Mouse (Mus musculus) ES-CJ7 (cell line): Measurements from ENCODE around the gene Aak1.

Experiments used
- DNase-seq: peaks from one replicate; pipeline ENCODE4 v3.0.0; 2011; ENCODE audit warnings: low read depth, low spot score

Aak1 gene

DNA sequence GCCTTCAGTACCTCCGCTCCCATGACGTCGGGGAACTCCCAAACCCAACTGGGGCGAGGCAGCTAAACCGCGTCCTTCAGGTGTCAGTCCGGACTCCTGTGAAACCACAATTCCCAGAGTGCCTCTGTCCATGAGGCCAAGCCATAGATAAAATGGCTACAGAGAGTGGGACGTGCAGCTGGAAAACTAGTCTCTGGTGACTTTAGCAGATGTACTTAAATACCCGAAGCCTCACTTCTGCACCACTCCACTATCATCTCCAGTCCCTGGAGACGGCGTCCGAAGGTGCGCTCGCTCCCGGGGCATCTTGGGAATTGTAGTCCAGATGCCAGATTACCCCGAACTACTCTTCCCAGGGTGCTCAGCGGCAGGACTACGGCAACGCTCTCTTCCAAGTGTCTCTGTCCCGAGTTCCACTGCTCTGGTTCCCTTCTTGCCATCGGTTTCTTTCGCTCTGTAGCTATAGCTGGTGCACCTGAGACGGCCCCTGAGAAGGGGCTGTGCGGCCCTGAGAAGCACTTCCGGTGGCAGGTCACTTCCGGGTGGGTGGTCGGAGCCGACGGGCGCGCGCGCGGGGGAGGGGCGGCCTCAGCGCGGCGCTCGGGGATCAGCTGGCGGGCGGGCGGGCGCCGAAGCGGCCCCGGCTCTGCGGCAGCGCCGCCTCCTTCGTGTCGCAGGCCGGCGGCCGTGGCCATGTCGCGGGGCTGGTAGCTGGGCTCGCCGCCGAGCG, at the start of gene Aak1:
Aak1 (plus strand) TSS at position 603 of the 730 bp plus-strand sequence.
- DNase-seq, result peak; percentile 94

DNA sequence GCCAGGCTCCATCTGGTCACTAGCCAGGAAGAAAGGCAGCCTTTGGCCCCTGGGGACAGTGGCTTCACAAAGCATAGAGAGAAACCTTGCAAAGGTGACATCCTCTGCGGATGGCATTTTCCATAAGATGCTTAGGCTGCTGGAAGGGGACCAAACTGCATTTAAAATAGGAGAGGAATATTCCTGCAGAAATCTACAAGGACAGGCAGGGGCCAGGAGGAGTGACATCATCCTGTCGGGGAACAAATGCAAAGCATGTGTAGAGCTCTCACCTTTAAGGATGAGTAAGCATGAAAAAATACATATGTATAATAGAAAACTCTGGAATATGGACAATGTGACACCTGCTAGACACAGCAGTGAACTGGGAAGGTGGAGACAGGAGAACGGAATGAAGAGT, 48.9 kb upstream of the Aak1 start:
- DNase-seq, result no peak

DNA sequence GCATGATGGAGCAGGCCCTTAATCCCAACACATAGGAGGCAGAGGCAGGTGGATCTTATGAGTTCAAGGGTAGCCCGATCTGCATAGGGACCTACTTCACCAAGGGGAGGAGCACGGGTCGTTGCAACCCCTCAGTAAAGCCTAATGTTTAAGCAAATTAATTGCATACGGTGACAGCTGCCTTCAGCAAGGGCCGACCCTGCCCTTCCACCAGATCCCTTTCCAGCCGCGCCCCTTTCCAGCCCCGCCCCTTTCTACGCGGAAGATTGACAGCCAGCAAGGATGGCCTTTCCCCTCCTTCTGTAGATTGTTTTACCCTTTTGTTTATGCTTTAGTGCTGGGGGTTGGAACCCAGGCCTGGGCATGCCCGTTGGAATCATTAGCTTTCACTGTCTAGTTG, 47.9 kb upstream of the Aak1 start:
- DNase-seq, result peak; percentile 65

DNA sequence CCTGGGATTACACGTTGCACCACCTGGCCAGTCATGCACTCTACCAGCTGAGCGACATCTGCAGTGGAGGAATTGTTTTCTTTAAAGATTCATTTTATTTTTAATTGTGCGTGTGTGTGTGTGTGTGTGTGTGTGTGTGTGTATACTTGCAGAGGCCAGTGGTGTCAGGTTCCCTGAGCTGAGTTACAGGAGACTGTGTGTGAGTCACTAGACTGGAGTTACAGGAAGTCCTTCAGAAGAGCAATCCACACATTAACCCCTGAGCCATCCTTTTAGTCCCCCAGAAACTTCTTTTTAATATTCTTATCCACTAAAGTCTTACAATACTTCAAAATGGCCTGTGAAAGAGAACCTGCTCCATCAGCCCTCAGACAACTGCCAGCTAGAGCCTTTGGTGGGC, 44.7 kb upstream of the Aak1 start:
- no peak for DNase-seq

DNA sequence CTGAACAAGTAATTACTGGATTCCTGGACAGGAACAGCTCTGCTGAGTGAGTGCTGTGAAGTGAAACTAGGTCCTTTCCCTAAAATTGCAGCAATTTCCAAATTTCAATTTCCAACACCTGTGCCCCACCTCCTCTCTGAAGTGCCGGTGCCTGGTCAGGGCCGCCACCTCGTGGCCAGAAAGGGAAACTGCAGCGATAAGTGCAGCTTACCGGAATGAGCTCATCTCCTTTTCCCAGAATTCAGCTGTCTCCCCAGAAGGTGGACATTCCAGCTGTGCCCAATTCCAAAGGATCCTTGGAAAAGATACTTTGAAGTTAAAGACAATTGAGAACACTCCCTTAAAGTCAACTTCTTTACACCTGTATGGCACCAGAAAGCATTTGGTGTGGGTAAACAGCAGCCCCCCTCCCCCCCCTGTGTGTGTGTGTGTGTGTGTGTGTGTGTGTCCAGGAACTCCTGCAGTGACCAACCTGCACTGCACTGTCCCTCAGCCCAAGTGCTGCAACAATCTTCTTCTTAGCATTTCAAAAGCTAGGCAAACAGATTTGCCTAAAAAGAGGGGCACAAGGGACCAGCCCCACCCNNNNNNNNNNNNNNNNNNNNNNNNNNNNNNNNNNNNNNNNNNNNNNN, 42.7 kb upstream of the Aak1 start:
- peak; percentile 79 for DNase-seq

DNA sequence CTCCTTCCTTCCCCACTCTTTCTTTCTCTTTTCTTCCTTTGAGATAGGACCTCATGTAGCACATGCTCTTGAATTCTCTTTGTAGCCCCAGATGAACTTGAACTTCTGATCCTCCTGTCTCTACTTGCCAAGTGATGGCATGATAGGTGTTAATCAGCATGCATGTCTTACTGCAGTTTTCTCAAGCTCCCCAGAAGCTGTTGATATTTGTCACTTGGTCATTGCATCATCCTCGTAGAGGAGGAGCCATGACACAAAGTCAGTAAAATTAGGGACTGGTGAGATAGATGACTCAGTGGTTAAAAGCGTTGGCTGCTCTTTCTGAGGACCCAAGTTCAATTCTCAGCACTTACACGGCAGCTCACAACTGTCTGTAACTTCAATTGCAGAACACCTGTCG, 36.4 kb upstream of the Aak1 start:
- no peak for DNase-seq

DNA sequence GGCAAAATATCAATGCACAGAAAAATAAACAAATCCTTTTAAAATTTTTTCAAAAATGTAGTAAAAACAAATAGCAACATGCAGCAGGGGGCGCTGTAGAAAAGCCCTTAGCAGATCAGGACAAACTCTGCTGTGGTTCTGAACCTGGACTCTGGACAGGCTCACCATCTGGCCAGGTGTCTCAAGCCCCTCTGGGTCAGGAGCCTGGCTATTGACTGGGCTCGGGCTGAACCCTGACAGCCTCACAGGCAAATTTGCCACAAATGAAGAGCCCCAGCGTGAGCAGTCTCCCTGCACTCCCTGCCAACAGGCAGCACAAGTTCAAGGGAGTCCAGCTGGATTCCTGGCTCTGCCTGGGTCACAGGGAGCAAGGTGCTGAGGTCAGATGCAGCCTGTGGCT, 36.0 kb upstream of the Aak1 start:
- DNase-seq, result no peak

DNA sequence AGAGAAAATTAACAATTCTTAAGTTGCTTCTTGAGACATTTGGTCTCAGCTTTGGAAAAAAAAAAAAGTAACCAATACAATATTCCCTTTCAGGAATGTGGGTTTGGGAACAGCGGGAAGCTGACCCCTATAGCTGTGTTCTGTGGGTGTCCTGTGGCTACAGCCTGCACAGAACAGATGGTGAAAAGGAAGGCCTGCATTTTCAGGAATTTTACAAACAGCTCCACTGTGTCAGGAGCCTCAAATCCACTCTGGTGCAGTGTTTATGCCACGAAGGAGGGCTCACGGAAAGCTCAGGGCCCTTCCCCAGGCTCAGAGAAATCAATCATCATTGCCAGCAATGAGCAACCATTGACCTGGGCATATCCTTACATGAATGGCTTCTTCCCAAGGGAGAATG, 34.4 kb upstream of the Aak1 start:
- DNase-seq, result no peak

DNA sequence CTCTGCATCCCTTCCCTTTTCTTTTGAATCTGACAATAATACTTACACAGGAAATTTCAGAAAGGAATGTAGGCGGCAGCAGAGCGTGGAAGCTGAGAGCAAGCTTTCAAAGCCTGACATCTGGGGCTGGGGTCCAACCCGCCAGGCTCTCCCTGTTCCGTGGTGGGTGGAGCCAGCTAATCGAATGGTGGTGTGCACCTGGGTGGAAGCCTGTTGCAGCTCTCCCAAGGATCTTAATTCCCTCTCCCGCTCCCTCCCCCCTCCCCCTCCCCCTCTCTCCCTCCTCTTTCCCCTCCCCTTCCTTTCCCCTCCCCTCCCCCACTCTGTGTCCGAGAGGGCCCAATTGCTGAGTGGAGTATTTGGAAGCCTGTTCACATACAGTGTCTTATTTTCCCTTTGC, 33.9 kb upstream of the Aak1 start:
- DNase-seq, result peak; percentile 86

DNA sequence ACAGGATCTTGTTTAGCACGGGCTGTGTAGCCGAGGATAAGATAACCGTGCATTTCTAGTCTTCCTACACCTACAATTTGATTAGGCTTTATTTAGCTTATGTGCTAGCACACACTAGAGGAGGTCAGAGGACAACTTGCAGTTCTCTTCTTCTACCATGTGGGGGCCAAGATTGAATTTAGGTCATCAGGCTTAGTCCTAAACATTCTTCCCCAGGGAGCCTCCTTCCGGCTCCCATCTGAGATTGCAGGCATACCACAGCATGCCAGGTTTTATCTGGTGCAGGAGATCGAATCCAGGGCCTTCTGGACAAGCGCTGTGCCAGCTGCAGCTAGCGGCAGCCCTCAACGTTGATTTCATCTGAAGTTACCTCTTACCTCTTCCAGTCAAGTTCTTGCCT, 32.7 kb upstream of the Aak1 start:
- DNase-seq, result peak; percentile 95

DNA sequence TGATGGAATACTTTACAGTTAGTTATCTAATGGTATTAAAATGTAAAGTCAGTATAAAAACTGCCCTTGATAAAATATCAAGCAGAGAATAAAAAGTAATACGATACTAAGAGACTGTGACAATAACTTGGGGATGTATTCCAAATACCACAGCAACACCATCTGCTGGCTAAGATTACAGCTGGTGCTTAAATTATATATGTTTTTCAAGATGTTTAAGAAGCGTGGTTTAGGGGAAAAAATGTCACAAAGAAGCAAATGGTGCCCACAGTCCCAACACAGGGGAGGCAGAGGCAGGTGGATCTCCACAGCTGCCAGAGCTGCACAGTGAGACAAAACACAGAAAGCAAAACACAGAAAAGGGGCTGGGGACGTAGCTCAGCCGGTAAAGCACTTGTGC, 30.4 kb upstream of the Aak1 start:
- DNase-seq, result no peak

DNA sequence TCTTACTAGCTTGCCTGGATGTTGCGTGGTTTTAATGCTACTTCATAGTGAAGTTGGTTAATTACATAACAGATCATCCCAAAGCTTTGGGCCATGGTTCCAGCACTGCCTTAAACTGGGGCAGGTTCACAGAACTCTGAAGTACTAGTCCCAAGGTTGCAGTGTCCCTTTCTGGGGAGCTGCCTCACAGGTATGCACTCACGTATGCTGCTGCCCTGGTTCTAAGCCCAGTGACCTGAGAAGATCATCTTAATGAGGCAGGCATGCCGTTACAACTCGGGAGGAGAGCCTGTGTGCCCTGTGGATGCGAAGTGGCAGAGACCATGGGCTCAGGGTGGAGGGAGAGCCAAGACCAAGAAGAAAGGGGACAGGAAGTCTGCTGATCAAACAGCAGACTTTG, 29.4 kb upstream of the Aak1 start:
- no peak for DNase-seq

DNA sequence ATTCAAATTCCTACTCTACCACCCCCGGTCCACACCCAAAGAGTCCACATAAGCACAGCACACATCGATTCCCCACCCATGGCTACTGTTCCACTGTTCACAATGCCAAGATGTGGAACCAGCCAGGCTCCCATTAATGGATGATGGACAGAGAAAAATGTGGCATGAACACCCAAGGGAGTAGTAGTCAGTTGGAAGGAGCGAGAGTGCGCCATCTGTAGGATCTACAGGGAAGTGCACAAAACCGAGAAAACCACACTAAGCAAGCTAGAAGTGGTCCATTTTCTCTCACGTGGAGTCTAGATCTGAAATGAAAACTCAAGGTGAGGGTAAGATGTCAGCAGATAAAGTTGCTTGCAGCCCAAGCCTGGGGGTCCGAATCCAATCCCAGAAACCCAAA, 28.6 kb upstream of the Aak1 start:
- peak; percentile 75 for DNase-seq

DNA sequence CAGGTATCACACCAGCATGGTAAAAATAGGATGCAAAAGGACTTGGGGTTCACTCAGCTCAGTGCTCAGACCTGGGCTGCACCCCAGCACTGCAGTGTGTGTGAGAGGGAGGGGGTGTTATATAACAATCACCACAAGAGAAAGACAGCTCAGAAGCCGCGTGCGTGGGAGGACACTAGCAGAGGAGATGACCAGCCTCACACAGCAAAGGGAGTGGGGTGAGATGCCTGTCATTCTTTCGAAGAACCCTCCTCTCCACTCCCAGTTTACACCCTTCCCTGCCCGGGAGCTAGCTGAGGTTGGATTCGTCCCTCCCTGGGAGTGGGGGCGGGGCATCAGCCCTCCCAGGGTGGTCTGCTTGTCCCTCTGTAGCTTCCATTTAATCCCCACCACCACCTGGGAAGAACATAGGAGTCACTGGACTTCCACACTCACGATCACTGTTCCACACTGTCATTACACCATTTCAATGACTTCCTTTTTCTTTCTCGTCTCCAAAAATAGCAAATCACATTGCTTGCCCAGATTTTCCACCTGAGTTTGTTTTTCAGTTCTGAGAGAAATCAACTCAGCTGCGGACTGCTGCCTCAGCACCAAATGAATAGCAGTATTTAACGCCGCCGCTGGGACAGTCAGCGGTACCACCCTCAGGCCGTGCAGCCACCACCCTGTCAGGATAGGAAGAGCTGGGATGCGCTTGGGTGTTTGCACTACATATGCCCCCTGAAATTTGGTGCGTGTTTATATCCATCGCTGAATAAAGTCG, 26.8 kb upstream of the Aak1 start:
- peak; percentile 86 for DNase-seq

DNA sequence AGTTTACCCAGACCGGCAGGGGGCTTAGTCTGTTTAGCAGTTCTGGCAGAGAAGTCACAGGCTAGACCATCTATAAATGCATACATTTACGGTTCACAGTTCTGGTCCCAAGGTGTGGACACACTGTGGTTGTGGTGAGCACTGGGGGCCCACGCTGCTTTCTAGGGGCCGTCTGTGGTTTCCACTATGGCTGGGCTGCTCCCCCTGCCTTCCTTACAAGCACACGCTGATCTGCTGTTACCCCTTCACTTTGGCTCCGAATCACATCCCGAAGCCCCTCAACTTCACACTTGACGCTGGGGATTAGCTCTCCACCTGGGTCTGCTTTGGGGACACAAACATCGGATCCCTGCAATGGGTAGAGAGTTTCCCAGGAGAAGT, 26.3 kb upstream of the Aak1 start:
- no peak for DNase-seq

DNA sequence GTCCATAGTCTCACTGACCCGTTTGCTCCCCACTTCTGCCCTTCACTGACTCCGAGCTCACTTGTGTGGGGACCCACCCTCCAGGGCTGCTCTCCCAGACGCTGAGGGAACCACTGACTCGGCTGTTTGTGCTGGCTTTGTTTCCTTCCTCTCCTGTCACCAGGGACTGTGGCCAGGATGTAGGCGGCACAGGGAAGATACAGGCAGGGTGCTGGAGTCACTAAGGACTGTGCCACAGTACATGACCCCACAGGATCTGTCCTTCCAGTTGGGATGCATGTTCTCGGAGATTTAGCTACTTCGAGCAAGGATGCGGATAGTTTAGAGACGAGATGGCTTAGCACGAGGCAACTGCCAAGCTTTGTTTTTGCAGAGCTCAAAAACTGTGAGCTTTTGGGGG, 25.5 kb upstream of the Aak1 start:
- DNase-seq, result no peak

DNA sequence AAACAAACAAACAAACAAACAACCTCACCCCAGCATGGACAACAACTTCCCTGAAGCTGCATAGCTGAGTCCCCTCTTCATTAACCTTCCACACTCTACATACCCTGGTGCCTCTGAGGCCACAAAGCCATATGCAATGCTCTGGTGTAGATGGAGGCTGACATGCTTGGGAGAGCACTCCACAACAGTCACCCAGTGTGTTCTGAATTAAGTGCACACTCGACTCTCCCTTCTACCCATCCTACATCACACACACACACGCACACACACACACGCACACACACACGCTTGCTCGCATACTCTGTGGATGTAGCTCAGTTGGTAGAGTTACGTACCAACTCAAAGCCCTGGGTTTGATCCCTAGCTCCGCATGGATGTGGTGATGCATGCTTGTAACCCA, 24.9 kb upstream of the Aak1 start:
- no peak for DNase-seq

DNA sequence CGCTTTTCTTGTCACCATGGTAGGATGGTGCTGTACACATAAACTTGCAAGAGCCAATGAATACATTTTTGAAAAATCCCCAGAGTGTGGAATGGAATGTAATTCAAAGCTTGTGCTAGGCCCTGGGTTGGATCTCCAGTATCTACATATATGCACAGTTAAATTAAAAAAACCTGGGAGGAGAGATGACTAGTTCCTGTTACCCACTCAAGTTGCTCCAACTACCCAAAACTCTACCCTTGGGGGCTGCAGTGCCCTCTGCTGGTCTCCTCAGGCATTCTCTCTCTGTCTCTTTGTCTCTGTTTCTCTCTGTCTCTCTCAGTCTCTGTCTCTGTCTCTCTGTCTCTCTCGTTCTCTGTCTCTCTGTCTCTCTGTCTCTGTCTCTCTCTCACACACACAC, 21.9 kb upstream of the Aak1 start:
- peak; percentile 65 for DNase-seq

DNA sequence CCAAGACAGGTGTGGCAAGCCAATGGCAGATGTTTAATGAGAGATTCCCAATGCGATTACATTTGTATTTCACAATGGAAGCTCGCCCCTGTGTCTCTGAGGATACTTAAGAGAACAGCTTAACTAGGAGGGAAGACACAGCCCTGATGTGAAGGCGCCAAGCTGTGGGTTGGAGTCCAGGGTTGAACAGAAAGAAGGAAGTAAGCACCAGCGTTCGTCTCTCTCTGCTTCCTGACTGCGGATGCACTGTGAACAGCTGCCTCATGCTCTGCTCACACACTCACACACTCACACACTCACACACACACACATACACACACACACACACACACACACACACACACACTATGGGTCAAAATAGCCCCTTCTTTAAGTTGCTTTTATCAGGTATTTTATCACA, 19.5 kb upstream of the Aak1 start:
- no peak for DNase-seq

DNA sequence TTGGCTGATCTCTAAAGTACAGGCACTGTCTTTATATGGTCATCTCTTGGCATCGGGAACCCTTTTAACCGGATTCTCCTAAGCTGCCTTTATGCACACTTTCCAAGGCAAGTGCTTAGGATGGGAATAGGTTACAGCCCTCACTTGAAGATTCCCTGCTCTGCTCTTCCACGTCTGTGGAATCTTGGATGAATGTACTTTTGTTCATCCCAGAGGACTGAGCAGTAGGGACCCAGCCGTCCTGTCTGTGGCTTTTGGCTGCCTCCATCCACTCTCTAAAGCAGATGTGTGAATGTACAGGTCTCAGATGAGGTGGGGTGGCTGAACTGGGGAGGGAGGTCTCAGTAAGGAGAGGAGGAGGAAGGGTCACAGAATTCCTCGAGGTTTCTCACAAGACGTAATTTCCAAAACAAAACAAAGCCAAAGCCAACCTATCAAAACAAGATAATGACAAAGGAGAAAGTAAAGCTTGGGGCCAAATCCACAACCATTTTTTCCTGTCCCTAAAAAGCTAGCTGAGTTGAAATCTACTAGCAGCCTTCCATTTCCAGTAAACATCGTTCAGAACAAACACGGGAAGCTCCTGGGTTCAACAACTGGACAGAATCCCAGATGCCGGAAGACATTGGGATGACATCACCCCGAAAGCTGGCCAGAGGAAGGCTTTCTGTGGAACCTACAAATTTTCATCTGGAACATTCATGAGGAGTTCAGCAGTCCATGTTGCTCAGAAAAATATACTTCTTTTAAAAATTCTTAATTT, 18.4 kb upstream of the Aak1 start:
- DNase-seq, result no peak

DNA sequence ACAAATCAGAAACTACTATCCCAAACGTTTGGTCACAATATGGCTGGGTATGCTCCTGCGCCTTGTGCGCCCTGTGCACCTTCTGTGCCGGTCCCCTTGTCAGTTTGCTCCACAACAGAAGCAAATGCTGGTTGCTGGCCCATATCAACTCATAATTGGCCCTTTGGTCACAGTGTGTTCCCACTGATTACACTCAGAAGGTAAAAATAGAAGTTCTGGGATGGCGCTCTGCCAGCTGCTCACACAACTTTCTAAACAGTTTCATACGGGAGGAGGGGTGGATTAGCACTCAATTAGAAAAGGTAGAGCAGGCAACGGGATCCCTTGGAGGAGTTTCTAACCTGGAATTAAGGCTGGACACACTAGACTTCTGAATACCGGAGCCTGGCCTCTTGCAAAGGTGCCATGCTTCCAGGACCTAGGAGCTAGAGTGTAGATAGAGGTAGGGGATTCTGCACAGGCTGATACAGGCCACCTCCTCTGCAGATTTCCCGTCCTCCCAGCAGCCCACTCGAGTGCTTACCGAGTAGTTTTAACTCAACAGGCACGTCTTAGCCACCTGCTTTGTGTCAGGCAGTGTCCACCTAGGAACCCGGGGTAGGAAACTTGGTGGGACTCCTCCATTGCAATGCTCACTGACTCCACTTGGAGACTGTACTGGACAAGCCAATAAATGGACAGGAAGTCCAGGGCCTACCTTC, 16.4 kb upstream of the Aak1 start:
- DNase-seq, result no peak

DNA sequence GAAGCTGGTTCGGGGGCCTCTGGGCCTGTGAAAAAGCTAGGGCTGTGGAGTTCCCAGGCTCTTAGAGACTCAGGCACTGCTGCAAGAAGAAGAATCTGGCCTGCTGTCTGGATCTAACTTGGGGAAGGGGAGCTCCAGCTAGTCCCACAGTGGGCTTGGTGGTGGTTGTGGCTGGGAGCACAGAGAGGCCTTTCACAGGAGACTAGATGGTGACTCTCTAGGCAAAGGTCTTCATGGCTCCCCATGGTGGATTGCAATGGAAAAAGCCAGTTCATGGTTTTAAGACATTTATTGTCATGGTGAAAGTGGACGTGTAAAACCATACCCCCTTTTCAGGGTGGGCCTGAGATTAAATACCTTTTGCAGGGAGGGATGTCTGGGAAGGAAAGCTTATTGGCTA, 10.2 kb upstream of the Aak1 start:
- DNase-seq, result peak; percentile 51
